Mouse (Mus musculus) lung, embryonic 14.5 days (tissue): Measurements from ENCODE around the gene Pygo2. TPM values are rescaled to one million over a fixed set of nuclear protein-coding genes. Genes with fewer than 3 reads are reported as not detected.

Experiments
- ATAC-seq: fragments of 200-750 bp; cut with Nextera tagmentation; 2 replicates; pipeline ENCODE4 v1.8.0; 2017; ENCODE audit warnings: mild to moderate bottlenecking, moderate TSS enrichment, moderate library complexity; ENCODE audit not compliant: insufficient read depth
- DNase-seq: peaks from one replicate; pipeline ENCODE4 v3.0.0-alpha.2; 2015
- H3K27ac ChIP-seq: fragments of 300-500 bp; sonication (generic); 2 replicates; pipeline ENCODE4 v1.5.1; 2014; ENCODE audit warnings: low read depth, mild to moderate bottlenecking, moderate library complexity
- H3K27me3 ChIP-seq: fragments of 300-500 bp; sonication (generic); 2 replicates; pipeline ENCODE4 v1.6.1; 2014; ENCODE audit warnings: low read length, control low read depth; ENCODE audit not compliant: insufficient read depth
- H3K36me3 ChIP-seq: fragments of 300-500 bp; sonication (generic); 2 replicates; pipeline ENCODE4 v1.6.1; 2014; ENCODE audit warnings: control low read depth; ENCODE audit not compliant: insufficient read depth
- H3K4me1 ChIP-seq: fragments of 300-500 bp; sonication (generic); 2 replicates; pipeline ENCODE4 v1.6.1; 2014; ENCODE audit warnings: antibody characterized with exemption, control low read depth; ENCODE audit not compliant: insufficient read depth
- H3K4me2 ChIP-seq: fragments of 300-500 bp; sonication (generic); 2 replicates; pipeline ENCODE4 v1.6.1; 2014; ENCODE audit warnings: mild to moderate bottlenecking
- H3K4me3 ChIP-seq: fragments of 300-500 bp; sonication (generic); 2 replicates; pipeline ENCODE4 v1.5.1; 2014; ENCODE audit warnings: low read depth, low read length
- H3K9ac ChIP-seq: fragments of 300-500 bp; sonication (generic); 2 replicates; pipeline ENCODE4 v1.6.1; 2014
- H3K9me3 ChIP-seq: fragments of 300-500 bp; sonication (generic); 2 replicates; pipeline ENCODE4 v1.6.1; 2016; ENCODE audit warnings: low read depth, low read length, control low read depth
- CTCF ChIP-seq: IDR thresholded peaks from 2 replicates; pipeline ENCODE4 v1.5.1; 2016; ENCODE audit warnings: antibody characterized with exemption, low read depth
- WGBS: fragments of 180-500 bp; shearing (Covaris S2); extraction: QIAGEN DNeasy Blood & Tissue Kit; methylation state at CpG from one replicate; pipeline ENCODE4 v1.1.7; 2014; 5-methylcytosine and 5-hydroxymethylcytosine counted together
- polyA plus RNA-seq: library from polyadenylated mRNA; unstranded; fragments of >200 nt; fragmentation: Nextera tagmentation; extraction: Ambion mirVana; gene quantifications from 2 replicates; pipeline ENCODE4 v1.2.1, GENCODE M21; 2014

Pygo2 gene
- polyA plus RNA-seq, 1 experiment from 2014 or later, result 54.0 TPM

DNA sequence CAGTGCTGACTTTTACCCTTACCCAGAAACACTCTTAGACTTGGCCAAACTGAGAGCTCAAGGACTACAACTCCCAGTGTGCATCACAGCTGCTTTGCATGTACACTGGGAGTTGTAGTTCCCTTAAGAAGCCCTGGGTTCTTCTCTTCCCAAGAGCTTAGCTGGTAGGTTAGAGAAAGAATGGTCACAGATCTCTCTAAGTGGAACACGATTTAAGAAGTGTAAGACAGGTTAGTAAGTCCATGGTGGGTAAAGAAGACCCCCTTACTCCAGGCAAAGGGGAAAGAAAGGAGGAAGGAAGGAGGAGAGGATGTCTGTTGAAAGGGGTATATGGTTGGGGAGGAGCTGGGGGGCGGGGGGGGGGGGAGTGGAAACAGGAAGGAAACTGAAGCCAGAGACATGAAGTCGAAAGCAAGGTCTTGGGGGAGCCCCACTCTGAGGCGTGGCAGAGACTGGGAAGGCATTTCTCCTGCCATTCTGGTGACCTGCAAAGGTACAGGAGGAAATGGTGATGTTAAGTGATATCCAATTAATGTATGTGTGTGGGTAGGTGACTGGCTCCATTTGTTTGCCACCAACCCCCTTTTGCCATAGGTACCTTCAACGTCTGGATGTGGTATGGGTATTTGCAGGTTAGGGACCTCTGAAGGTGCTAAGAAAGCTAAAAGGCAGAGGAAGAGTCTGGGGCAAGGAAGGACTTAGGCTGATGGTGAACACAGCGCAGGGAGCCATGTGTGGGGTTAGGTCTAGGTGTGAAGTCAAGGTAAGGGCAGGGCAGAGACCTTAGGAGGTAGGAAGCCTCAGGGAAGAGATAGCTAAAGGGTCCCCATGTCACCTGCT lies 40.9 kb upstream of the Pygo2 start:
- no peak overlapping the region for H3K4me3 ChIP-seq
- H3K9me3 ChIP-seq, result no peaks in the 10 kb centered on the region
- no peaks in the 10 kb centered on the region for H3K36me3 ChIP-seq
- H3K27me3 ChIP-seq, result no peaks in the 10 kb centered on the region; the same call in 1 of the 2 replicates
- WGBS, result 49% methylated on average over 6 of the region's 6 CpGs
- peak; percentile 74 for DNase-seq
- no peak overlapping the region for H3K27ac ChIP-seq
- H3K4me1 ChIP-seq, result peaks cover 8% of the 10 kb centered on the region
- no peak overlapping the region for H3K9ac ChIP-seq
- TF ChIP-seq CTCF, result no peak
- no peak overlapping the region for H3K4me2 ChIP-seq
- no peak for ATAC-seq

- H3K4me3 ChIP-seq, result peak overlapping the region; percentile 56; the same call in 1 of the 2 replicates
These were observed 39.9 kb upstream of the Pygo2 start for GRCm38 (mm10) chr3:89390111-89390515.

GRCm38 (mm10) chr3:89390699-89391662 lies 39.0 kb upstream of the Pygo2 start:
- Histone ChIP-seq H3K9me3 (no peaks in the 10 kb centered on the region), H3K4me3 (peak overlapping the region; percentile 56), H3K4me2 (peak overlapping the region; percentile 100), H3K27me3 (no peaks in the 10 kb centered on the region; the same call in 1 of the 2 replicates), H3K27ac (peak overlapping the region; percentile 80), H3K9ac (peak overlapping the region; percentile 61), H3K4me1 (peaks cover 13% of the 10 kb centered on the region), H3K36me3 (no peaks in the 10 kb centered on the region)
- no peak for ATAC-seq
- DNase-seq, result peak; percentile 26
- TF ChIP-seq CTCF, result no peak
- 11% methylated on average over 19 of the region's 19 CpGs for WGBS

More at GRCm38 (mm10) chr3:89390111-89390515, 39.9 kb upstream of the Pygo2 start:
- peak; percentile 24 for DNase-seq
- no peak for ATAC-seq
- H3K27me3 ChIP-seq, result no peaks in the 10 kb centered on the region; the same call in 1 of the 2 replicates
- peaks cover 8% of the 10 kb centered on the region for H3K4me1 ChIP-seq
- H3K9ac ChIP-seq, result no peak overlapping the region; the same call in 1 of the 2 replicates
- H3K4me2 ChIP-seq, result peak overlapping the region; percentile 100
- 21% methylated on average over 5 of the region's 5 CpGs for WGBS
- no peak for TF ChIP-seq CTCF
- no peaks in the 10 kb centered on the region for H3K9me3 ChIP-seq
- H3K36me3 ChIP-seq, result no peaks in the 10 kb centered on the region
- peak overlapping the region; percentile 13; the same call in 1 of the 2 replicates for H3K27ac ChIP-seq

DNA sequence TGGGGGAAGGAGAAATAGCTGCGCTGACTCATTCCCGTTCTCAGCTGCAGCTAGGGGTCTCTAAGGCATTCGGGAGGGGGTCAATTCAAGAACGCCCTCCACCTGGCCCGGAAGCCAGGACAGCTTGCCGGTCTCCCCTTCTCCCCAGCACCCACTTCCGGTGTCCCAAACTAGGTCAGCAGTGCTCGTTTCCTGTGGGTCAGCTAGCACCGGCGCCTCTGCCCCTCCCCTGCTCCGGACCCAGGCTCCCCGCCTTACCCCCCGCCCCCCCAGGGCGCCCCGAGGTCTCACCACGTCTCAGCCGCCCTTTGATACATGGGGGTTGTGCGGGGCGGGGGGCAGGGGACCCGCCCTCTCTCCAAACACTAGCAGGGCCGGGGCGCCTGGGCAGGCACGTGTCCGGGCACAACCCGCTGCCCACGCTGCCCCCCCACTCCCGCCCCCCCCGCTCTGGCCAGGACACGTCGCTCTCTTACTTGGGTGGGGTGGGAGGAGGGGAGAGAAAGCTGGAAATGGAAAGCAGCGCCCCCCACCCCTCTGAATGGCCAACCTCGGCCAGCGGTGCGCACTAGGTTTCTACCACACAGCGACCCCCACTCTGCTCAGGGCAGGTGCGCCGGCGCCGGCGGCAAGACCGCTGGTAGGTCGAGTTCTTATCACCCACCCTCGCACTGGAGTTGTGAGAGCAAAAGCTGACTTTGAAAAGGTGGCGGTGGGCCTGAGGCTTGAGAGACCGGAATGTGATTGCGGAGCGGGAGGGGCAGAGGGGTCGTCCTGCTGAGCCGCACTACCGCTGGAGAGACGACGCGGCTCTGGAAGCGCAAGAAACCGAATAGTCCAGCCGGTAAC lies 38.1 kb upstream of the Pygo2 start:
- H3K27ac ChIP-seq, result peak overlapping the region; percentile 80
- TF ChIP-seq CTCF, result no peak

GRCm38 (mm10) chr3:89392871-89393311 lies 37.1 kb upstream of the Pygo2 start:
- Histone ChIP-seq H3K9me3 (no peaks in the 10 kb centered on the region), H3K4me2 (peak overlapping the region; percentile 100), H3K27me3 (no peaks in the 10 kb centered on the region; the same call in 1 of the 2 replicates), H3K4me1 (peaks cover 13% of the 10 kb centered on the region), H3K27ac (peak overlapping the region; percentile 80), H3K9ac (peak overlapping the region; percentile 61), H3K36me3 (no peaks in the 10 kb centered on the region), H3K4me3 (peak overlapping the region; percentile 56)
- peak; percentile 31 for DNase-seq
- WGBS, result under 1% methylated on average over 23 of the region's 24 CpGs
- no peak for TF ChIP-seq CTCF
- ATAC-seq, result no peak

More for the DNA sequence above, 38.1 kb upstream of the Pygo2 start:
- Histone ChIP-seq H3K36me3 (no peaks in the 10 kb centered on the region), H3K27me3 (no peaks in the 10 kb centered on the region; the same call in 1 of the 2 replicates), H3K4me2 (peak overlapping the region; percentile 100), H3K9me3 (no peaks in the 10 kb centered on the region), H3K9ac (peak overlapping the region; percentile 61), H3K4me3 (peak overlapping the region; percentile 56), H3K4me1 (peaks cover 13% of the 10 kb centered on the region)
- under 1% methylated on average over 47 of the region's 56 CpGs for WGBS
- peak; percentile 62 for DNase-seq
- ATAC-seq, result no peak

GRCm38 (mm10) chr3:89393605-89394004 lies 36.4 kb upstream of the Pygo2 start:
- peak overlapping the region; percentile 100 for H3K4me2 ChIP-seq
- peaks cover 13% of the 10 kb centered on the region for H3K4me1 ChIP-seq
- H3K27ac ChIP-seq, result peak overlapping the region; percentile 87
- H3K9ac ChIP-seq, result peak overlapping the region; percentile 59
- 0% methylated on average over 15 of the region's 15 CpGs for WGBS
- no peaks in the 10 kb centered on the region for H3K36me3 ChIP-seq
- TF ChIP-seq CTCF, result no peak
- H3K27me3 ChIP-seq, result no peaks in the 10 kb centered on the region; the same call in 1 of the 2 replicates
- H3K4me3 ChIP-seq, result peak overlapping the region; percentile 56
- ATAC-seq (peak; percentile 96), DNase-seq (peak; percentile 98)
- no peaks in the 10 kb centered on the region for H3K9me3 ChIP-seq
